Comparison of ENCODE assay signal across 21 mouse cellular contexts in the genomic region with DNA sequence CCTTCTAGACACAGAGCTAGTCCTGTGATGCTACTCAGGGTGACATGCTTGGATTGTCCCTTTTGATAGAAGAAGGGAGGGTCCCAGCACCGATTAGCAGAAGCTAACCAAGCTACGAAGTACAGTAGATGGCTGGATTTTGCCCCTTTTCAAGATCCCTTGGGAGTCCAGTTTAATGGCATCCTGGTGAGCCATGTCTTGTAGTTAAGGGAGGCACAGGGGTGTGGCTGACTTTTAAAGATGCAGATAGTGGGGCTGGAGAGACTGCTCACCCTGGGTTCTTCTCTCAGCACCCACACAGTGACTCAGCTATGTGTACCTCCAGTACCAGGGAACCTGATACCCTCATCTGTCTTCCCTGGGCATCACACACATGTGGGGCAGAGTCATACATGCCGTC. TPM values are rescaled to one million over a fixed set of nuclear protein-coding genes. Genes with fewer than 3 reads are reported as not detected.
DNase-seq lines count a peak whose midpoint lies in the region; ATAC-seq and TF ChIP-seq lines count a peak whose summit lies in the region.
"Had no signal": no experiment of that assay in that cellular context is flagged by ENCODE, and none has a peak within 500 bp of the region (broad histone marks: within the 10 kb centered on the region; RNA-seq: fewer than 3 reads in every experiment).

No protein-coding gene starts in this region.

- no peak for TF ChIP-seq EP300 in liver, postnatal 0 days (IDR thresholded peaks at IDR 0.05; ENCODE audit: low read depth)

- no peak overlapping the region for H3K9ac ChIP-seq in hindbrain, embryonic 13.5 days
- H3K9ac ChIP-seq in hindbrain, embryonic 14.5 days, result no peak overlapping the region
- H3K9ac ChIP-seq in liver, postnatal 0 days (replicated peaks), result no peak overlapping the region; the same call in 1 of the 2 replicates
- H3K9ac ChIP-seq: embryonic facial prominence, embryonic 12.5 days; forebrain, embryonic 12.5 days; heart, embryonic 13.5 days; limb, embryonic 15.5 days; lung, embryonic 15.5 days had no signal

- intact Hi-C loops in gastrocnemius, adult 2 months (cut with DNase I), result no loop called here

- peaks cover 80% of the 10 kb centered on the region for H3K79me2 ChIP-seq in myocyte (ENCODE audit: control insufficient read depth, insufficient read depth)

- no peak overlapping the region for H3K4me3 ChIP-seq in gastrocnemius, adult 2 months
- no peak overlapping the region for H3K4me3 ChIP-seq in hindbrain, embryonic 13.5 days
- no peak overlapping the region for H3K4me3 ChIP-seq in hindbrain, embryonic 14.5 days (replicated peaks; ENCODE audit: low read length)
- no peak overlapping the region for H3K4me3 ChIP-seq in liver, postnatal 0 days (ENCODE audit: low read depth, low read length)
- no peak overlapping the region for H3K4me3 ChIP-seq in myocyte
- H3K4me3 ChIP-seq: embryonic facial prominence, embryonic 12.5 days; forebrain, embryonic 12.5 days; heart, embryonic 13.5 days; limb, embryonic 15.5 days; lung, embryonic 15.5 days; midbrain, embryonic 10.5 days had no signal

- H3K36me3 ChIP-seq in hindbrain, embryonic 13.5 days, result peaks cover 4% of the 10 kb centered on the region; the same call in 1 of the 2 replicates
- H3K36me3 ChIP-seq in hindbrain, embryonic 14.5 days (replicated peaks; ENCODE audit: control insufficient read depth, insufficient read depth), result peaks cover 9% of the 10 kb centered on the region; the same call in 1 of the 2 replicates
- peaks cover 12% of the 10 kb centered on the region for H3K36me3 ChIP-seq in liver, postnatal 0 days (replicated peaks; ENCODE audit: insufficient read depth, low read length)
- H3K36me3 ChIP-seq in myocyte (ENCODE audit: control insufficient read depth, insufficient read depth), result peaks cover 8% of the 10 kb centered on the region

- H3ac ChIP-seq in myocyte (ENCODE audit: control insufficient read depth, insufficient read length), result no peak overlapping the region

- 92% methylated on average over 3 of the region's 3 CpGs for WGBS in hindbrain, embryonic 13.5 days
- 87% methylated on average over 3 of the region's 3 CpGs for WGBS in hindbrain, embryonic 14.5 days
- WGBS in liver, postnatal 0 days (ENCODE audit: insufficient replicate concordance), result 85% methylated on average over 3 of the region's 3 CpGs

- H3K4me1 ChIP-seq in hindbrain, embryonic 13.5 days (replicated peaks), result peaks cover 29% of the 10 kb centered on the region
- peaks cover 6% of the 10 kb centered on the region; the same call in 1 of the 2 replicates for H3K4me1 ChIP-seq in hindbrain, embryonic 14.5 days (replicated peaks; ENCODE audit: control insufficient read depth, insufficient read depth, low read length)
- peaks cover 34% of the 10 kb centered on the region for H3K4me1 ChIP-seq in liver, postnatal 0 days (ENCODE audit: insufficient read depth)
- H3K4me1 ChIP-seq: embryonic facial prominence, embryonic 12.5 days had no signal

- no peak for TF ChIP-seq POLR2A in myocyte (IDR thresholded peaks at IDR 0.05; ENCODE audit: insufficient read length, low read depth)

- ATAC-seq in hindbrain, embryonic 13.5 days (ENCODE audit: low FRiP score), result peak; percentile 41; the same call in 1 of the 2 replicates
- no peak for ATAC-seq in hindbrain, embryonic 14.5 days (ENCODE audit: low FRiP score)
- no peak for ATAC-seq in liver, postnatal 0 days
- ATAC-seq: intestine, embryonic 16.5 days had no signal

- no peaks in the 10 kb centered on the region for H3K9me3 ChIP-seq in hindbrain, embryonic 13.5 days
- no peaks in the 10 kb centered on the region for H3K9me3 ChIP-seq in hindbrain, embryonic 14.5 days (ENCODE audit: control insufficient read depth, low read length)
- H3K9me3 ChIP-seq in liver, postnatal 0 days (ENCODE audit: low read length), result no peaks in the 10 kb centered on the region
- H3K9me3 ChIP-seq: embryonic facial prominence, embryonic 12.5 days; forebrain, embryonic 12.5 days; heart, embryonic 13.5 days; limb, embryonic 15.5 days; lung, embryonic 15.5 days; midbrain, embryonic 10.5 days had no signal

- no peak overlapping the region for H3K4me2 ChIP-seq in hindbrain, embryonic 13.5 days
- no peak overlapping the region for H3K4me2 ChIP-seq in hindbrain, embryonic 14.5 days (replicated peaks)
- no peak overlapping the region for H3K4me2 ChIP-seq in liver, postnatal 0 days (ENCODE audit: low read depth, low read length)
- H3K4me2 ChIP-seq in myocyte (ENCODE audit: low read depth), result peak overlapping the region; percentile 39
- H3K4me2 ChIP-seq: embryonic facial prominence, embryonic 12.5 days; forebrain, embryonic 12.5 days; limb, embryonic 15.5 days; lung, embryonic 15.5 days had no signal

- DNase-seq in gastrocnemius, adult 2 months, result no peak
- no peak for DNase-seq in gastrocnemius, postnatal 4 days (ENCODE audit: low spot score in 2 of 2)
- DNase-seq in hindbrain, embryonic 14.5 days (ENCODE audit: low spot score), result no peak
- no peak for DNase-seq in liver, postnatal 0 days
- DNase-seq in liver, result no peak
- no peak for DNase-seq in spleen, postnatal 10 days (ENCODE audit: low spot score in 2 of 2)
- DNase-seq: adrenal gland, postnatal 10 days; layer of hippocampus, adult 9-11 months; left cerebral cortex, postnatal 4 days; right cerebral cortex, postnatal 14 days; thymus, postnatal 14 days had no signal

- no peak for TF ChIP-seq CTCF in gastrocnemius, adult 2 months (IDR thresholded peaks at IDR 0.05)
- no peak for TF ChIP-seq CTCF in liver, postnatal 0 days (IDR thresholded peaks at IDR 0.05; ENCODE audit: low read depth)

- peak overlapping the region; percentile 85 for H3K27ac ChIP-seq in gastrocnemius, adult 2 months
- no peak overlapping the region for H3K27ac ChIP-seq in hindbrain, embryonic 13.5 days
- H3K27ac ChIP-seq in hindbrain, embryonic 14.5 days, result no peak overlapping the region
- peak overlapping the region; percentile 67; the same call in 1 of the 2 replicates for H3K27ac ChIP-seq in liver, postnatal 0 days (ENCODE audit: low read depth)
- H3K27ac ChIP-seq: embryonic facial prominence, embryonic 12.5 days; forebrain, embryonic 12.5 days; heart, embryonic 13.5 days; kidney, postnatal 0 days; limb, embryonic 15.5 days; lung, embryonic 15.5 days had no signal

- no peaks in the 10 kb centered on the region for H3K27me3 ChIP-seq in hindbrain, embryonic 13.5 days
- H3K27me3 ChIP-seq in hindbrain, embryonic 14.5 days (ENCODE audit: control insufficient read depth, insufficient read depth, low read length), result no peaks in the 10 kb centered on the region
- no peaks in the 10 kb centered on the region for H3K27me3 ChIP-seq in liver, postnatal 0 days (ENCODE audit: insufficient read depth, low read length)
- no peaks in the 10 kb centered on the region for H3K27me3 ChIP-seq in myocyte (ENCODE audit: control insufficient read depth, insufficient read depth, insufficient read length)
- H3K27me3 ChIP-seq: embryonic facial prominence, embryonic 12.5 days; forebrain, embryonic 12.5 days; heart, embryonic 13.5 days; limb, embryonic 15.5 days; lung, embryonic 15.5 days had no signal

TF ChIP-seq in myocyte, 11 proteins besides CTCF, POLR2A, EP300 and RAD21:
- TF ChIP-seq SRF (IDR thresholded peaks at IDR 0.05; ENCODE audit: control insufficient read depth, insufficient read length, low read depth), result no peak
- no peak for TF ChIP-seq MYOG (IDR thresholded peaks at IDR 0.05; ENCODE audit: control insufficient read depth in 1 of 3, insufficient read depth in 1 of 3, insufficient read length in 2 of 3, low read depth in 2 of 3)
- no peak for TF ChIP-seq TCF12 (IDR thresholded peaks at IDR 0.05; ENCODE audit: insufficient read depth, poor library complexity, severe bottlenecking)
- no peak for TF ChIP-seq POLR2AphosphoS2 (IDR thresholded peaks at IDR 0.05; ENCODE audit: insufficient read length, low read depth)
- TF ChIP-seq TCF3 (IDR thresholded peaks at IDR 0.05; ENCODE audit: insufficient read length, low read depth), result no peak
- no peak for TF ChIP-seq E2F4 (IDR thresholded peaks at IDR 0.05; ENCODE audit: insufficient read depth)
- no peak for TF ChIP-seq MYOD1 (IDR thresholded peaks at IDR 0.05; ENCODE audit: control insufficient read depth in 1 of 3, insufficient read length in 2 of 3, low read depth in 2 of 3)
- no peak for TF ChIP-seq REST (IDR thresholded peaks at IDR 0.05; ENCODE audit: insufficient read depth, insufficient read length)
- no peak for TF ChIP-seq USF1 (IDR thresholded peaks at IDR 0.05; ENCODE audit: low read depth)
- no peak for TF ChIP-seq MAX (IDR thresholded peaks at IDR 0.05; ENCODE audit: low read depth)
- TF ChIP-seq CEBPB (IDR thresholded peaks at IDR 0.05; ENCODE audit: insufficient read depth, poor library complexity, severe bottlenecking), result no peak

RNA-seq across cellular contexts. Expression of a gene that starts 20.1 kb away (rescaled TPM):
- total RNA-seq in gastrocnemius, adult 2 months (2021), result 1 to 10 TPM; 9.0 to 9.8 TPM
- 10 to 100 TPM; 63.6 TPM for total RNA-seq in gastrocnemius, postnatal 4 days (2021)
- polyA plus RNA-seq in hindbrain, embryonic 13.5 days (2015; fragmentation: Nextera tagmentation; extraction: Ambion mirVana), result 6.2 and 6.7 TPM in 2 replicates
- polyA plus RNA-seq in hindbrain, embryonic 14.5 days (2014; fragmentation: Nextera tagmentation; extraction: Ambion mirVana), result 5.3 and 5.5 TPM in 2 replicates
- 11.5 and 12.8 TPM in 2 replicates for polyA plus RNA-seq in liver, postnatal 0 days (2015; fragmentation: Nextera tagmentation; extraction: Ambion mirVana)
- 8.6 TPM for polyA plus RNA-seq in myocyte (2012; fragmentation: generic; extraction: Trizol)

Comparison
In these comparisons a context has a peak if more than half of its experiments do, and no peak if none do; other contexts are left out.
1. H3K27ac ChIP-seq: peak in gastrocnemius, adult 2 months (single experiment) and liver, postnatal 0 days (single experiment); none in hindbrain, embryonic 13.5 days (single experiment) and hindbrain, embryonic 14.5 days (single experiment).